Mouse (Mus musculus) midbrain, embryonic 12.5 days (tissue): ENCODE results near the gene Fmo1. TPM values are rescaled to one million over a fixed set of nuclear protein-coding genes. Genes with fewer than 3 reads are reported as not detected.

Experiments used
- ATAC-seq: fragments of 200-750 bp; cut with Nextera tagmentation; 2 replicates; pipeline ENCODE4 v1.8.0; 2017; ENCODE audit warnings: low read depth, moderate TSS enrichment, moderate library complexity; ENCODE audit not compliant: low FRiP score
- H3K27ac ChIP-seq: fragments of 300-500 bp; sonication (generic); replicated peaks from 2 replicates; pipeline ENCODE4 v1.5.1; 2016; ENCODE audit warnings: mild to moderate bottlenecking
- H3K27me3 ChIP-seq: fragments of 300-500 bp; sonication (generic); 2 replicates; pipeline ENCODE4 v1.6.1; 2016; ENCODE audit warnings: mild to moderate bottlenecking
- H3K36me3 ChIP-seq: fragments of 300-500 bp; sonication (generic); 2 replicates; pipeline ENCODE4 v1.6.1; 2016
- H3K4me1 ChIP-seq: fragments of 300-500 bp; sonication (generic); 2 replicates; pipeline ENCODE4 v1.6.1; 2016
- H3K4me2 ChIP-seq: fragments of 300-500 bp; sonication (generic); replicated peaks from 2 replicates; pipeline ENCODE4 v1.6.1; 2016; ENCODE audit warnings: mild to moderate bottlenecking, moderate library complexity
- H3K4me3 ChIP-seq: fragments of 300-500 bp; sonication (generic); 2 replicates; pipeline ENCODE4 v1.5.1; 2016; ENCODE audit warnings: mild to moderate bottlenecking
- H3K9ac ChIP-seq: fragments of 300-500 bp; sonication (generic); replicated peaks from 2 replicates; pipeline ENCODE4 v1.6.1; 2016; ENCODE audit warnings: mild to moderate bottlenecking, moderate library complexity
- H3K9me3 ChIP-seq: fragments of 300-500 bp; sonication (generic); 2 replicates; pipeline ENCODE4 v1.6.1; 2016; ENCODE audit warnings: mild to moderate bottlenecking
- WGBS: fragments of 180-500 bp; shearing (Covaris S2); methylation state at CpG from one replicate; pipeline ENCODE4 v1.1.7; 2016; 5-methylcytosine and 5-hydroxymethylcytosine counted together
- polyA plus RNA-seq: library from polyadenylated mRNA; unstranded; fragments of >200 nt; fragmentation: Nextera tagmentation; extraction: Ambion mirVana; gene quantifications from 2 replicates; pipeline ENCODE4 v1.2.1, GENCODE M21; 2016

Gene Fmo1
- 25.0 and 26.9 TPM in 2 replicates for polyA plus RNA-seq

- H3K27ac ChIP-seq, result no peak within 1 kb of the TSS
- no peak within 1 kb of the TSS for H3K9ac ChIP-seq
- H3K27me3 ChIP-seq, result no peaks in the 10 kb centered on the region
- no peaks in the 10 kb centered on the region for H3K36me3 ChIP-seq
- WGBS, result 74% methylated on average over 7 of the region's 7 CpGs
- H3K4me1 ChIP-seq, result peaks cover 2% of the 10 kb centered on the region; the same call in 1 of the 2 replicates
- no peaks in the 10 kb centered on the region for H3K9me3 ChIP-seq
- H3K4me2 ChIP-seq, result no peak within 1 kb of the TSS
- ATAC-seq, result no peak
- no peak within 1 kb of the TSS for H3K4me3 ChIP-seq
These were observed at the start of gene Fmo1 for GRCm38 (mm10) chr1:162866280-162866681. Gene Fmo1, minus strand, starts transcription at chr1:162866610.

GRCm38 (mm10) chr1:162914932-162915556, 48.6 kb upstream of the Fmo1 start:
- no peak overlapping the region for H3K27ac ChIP-seq
- H3K9me3 ChIP-seq, result no peaks in the 10 kb centered on the region
- no peak overlapping the region for H3K9ac ChIP-seq
- 89% methylated on average over 4 of the region's 4 CpGs for WGBS
- H3K4me1 ChIP-seq, result no peaks in the 10 kb centered on the region
- H3K4me2 ChIP-seq, result no peak overlapping the region
- H3K4me3 ChIP-seq, result no peak overlapping the region
- no peaks in the 10 kb centered on the region for H3K27me3 ChIP-seq
- ATAC-seq, result no peak
- H3K36me3 ChIP-seq, result no peaks in the 10 kb centered on the region

GRCm38 (mm10) chr1:162912085-162912484, 45.7 kb upstream of the Fmo1 start:
- Histone ChIP-seq H3K27ac (no peak overlapping the region), H3K9me3 (no peaks in the 10 kb centered on the region), H3K4me3 (no peak overlapping the region), H3K36me3 (no peaks in the 10 kb centered on the region), H3K4me2 (no peak overlapping the region), H3K9ac (no peak overlapping the region), H3K4me1 (no peaks in the 10 kb centered on the region), H3K27me3 (no peaks in the 10 kb centered on the region)
- ATAC-seq, result no peak

- Histone ChIP-seq H3K4me3 (no peak overlapping the region), H3K27ac (no peak overlapping the region), H3K9ac (no peak overlapping the region), H3K4me2 (no peak overlapping the region), H3K36me3 (no peaks in the 10 kb centered on the region), H3K9me3 (no peaks in the 10 kb centered on the region), H3K4me1 (no peaks in the 10 kb centered on the region), H3K27me3 (no peaks in the 10 kb centered on the region)
- no peak for ATAC-seq
- WGBS, result 80% methylated on average over 4 of the region's 4 CpGs
These were observed 35.5 kb upstream of the Fmo1 start for GRCm38 (mm10) chr1:162901879-162902278.

GRCm38 (mm10) chr1:162897838-162898811, 31.7 kb upstream of the Fmo1 start, which contains the start of gene Fmo2:
Gene Fmo2, minus strand, starts transcription at chr1:162898726.
- Histone ChIP-seq H3K4me2 (no peak within 1 kb of the TSS), H3K4me3 (no peak within 1 kb of the TSS)
- 70% methylated on average over 14 of the region's 14 CpGs for WGBS

GRCm38 (mm10) chr1:162895900-162896299, 29.5 kb upstream of the Fmo1 start:
- H3K27ac ChIP-seq, result no peak overlapping the region
- no peaks in the 10 kb centered on the region for H3K9me3 ChIP-seq
- 38% methylated on average over 6 of the region's 6 CpGs for WGBS
- H3K36me3 ChIP-seq, result no peaks in the 10 kb centered on the region
- H3K27me3 ChIP-seq, result no peaks in the 10 kb centered on the region
- ATAC-seq, result peak; percentile 67; the same call in 1 of the 2 replicates
- H3K4me3 ChIP-seq, result no peak overlapping the region
- H3K9ac ChIP-seq, result no peak overlapping the region
- no peak overlapping the region for H3K4me2 ChIP-seq
- H3K4me1 ChIP-seq, result no peaks in the 10 kb centered on the region

More at GRCm38 (mm10) chr1:162897838-162898811, 31.7 kb upstream of the Fmo1 start, which contains the start of gene Fmo2:
- Histone ChIP-seq H3K27me3 (no peaks in the 10 kb centered on the region), H3K4me1 (no peaks in the 10 kb centered on the region), H3K27ac (no peak within 1 kb of the TSS), H3K36me3 (no peaks in the 10 kb centered on the region), H3K9me3 (no peaks in the 10 kb centered on the region), H3K9ac (no peak within 1 kb of the TSS)
- ATAC-seq, result no peak

GRCm38 (mm10) chr1:162893014-162893413, 26.6 kb upstream of the Fmo1 start:
- H3K9me3 ChIP-seq, result no peaks in the 10 kb centered on the region
- no peak overlapping the region for H3K4me2 ChIP-seq
- no peak for ATAC-seq
- H3K36me3 ChIP-seq, result no peaks in the 10 kb centered on the region
- 90% methylated on average over 6 of the region's 6 CpGs for WGBS
- no peaks in the 10 kb centered on the region for H3K27me3 ChIP-seq
- H3K4me3 ChIP-seq, result no peak overlapping the region
- H3K9ac ChIP-seq, result no peak overlapping the region
- no peaks in the 10 kb centered on the region for H3K4me1 ChIP-seq
- H3K27ac ChIP-seq, result no peak overlapping the region

- Histone ChIP-seq H3K36me3 (no peaks in the 10 kb centered on the region), H3K9me3 (no peaks in the 10 kb centered on the region), H3K4me1 (no peaks in the 10 kb centered on the region), H3K27ac (no peak overlapping the region), H3K4me3 (no peak overlapping the region), H3K4me2 (no peak overlapping the region), H3K9ac (no peak overlapping the region), H3K27me3 (no peaks in the 10 kb centered on the region)
- 83% methylated on average over 6 of the region's 6 CpGs for WGBS
- ATAC-seq, result no peak
These were observed 25.6 kb upstream of the Fmo1 start for GRCm38 (mm10) chr1:162891980-162892451.

- no peaks in the 10 kb centered on the region for H3K4me1 ChIP-seq
- no peaks in the 10 kb centered on the region for H3K27me3 ChIP-seq
- no peak overlapping the region for H3K27ac ChIP-seq
- WGBS, result 91% methylated on average over 12 of the region's 12 CpGs
- H3K4me3 ChIP-seq, result no peak overlapping the region
- no peak for ATAC-seq
- no peak overlapping the region for H3K4me2 ChIP-seq
- no peaks in the 10 kb centered on the region for H3K9me3 ChIP-seq
- no peaks in the 10 kb centered on the region for H3K36me3 ChIP-seq
- no peak overlapping the region for H3K9ac ChIP-seq
These were observed 22.2 kb upstream of the Fmo1 start for GRCm38 (mm10) chr1:162888646-162889045.

- Histone ChIP-seq H3K27me3 (no peaks in the 10 kb centered on the region), H3K4me2 (no peak overlapping the region), H3K9me3 (no peaks in the 10 kb centered on the region), H3K4me3 (no peak overlapping the region), H3K36me3 (no peaks in the 10 kb centered on the region), H3K9ac (no peak overlapping the region), H3K4me1 (no peaks in the 10 kb centered on the region), H3K27ac (no peak overlapping the region)
- no peak for ATAC-seq
- 94% methylated on average over 7 of the region's 7 CpGs for WGBS
These were observed 21.2 kb upstream of the Fmo1 start for GRCm38 (mm10) chr1:162887644-162888043.

- no peak overlapping the region for H3K9ac ChIP-seq
- H3K36me3 ChIP-seq, result no peaks in the 10 kb centered on the region
- H3K4me3 ChIP-seq, result no peak overlapping the region
- H3K27ac ChIP-seq, result no peak overlapping the region
- H3K4me1 ChIP-seq, result no peaks in the 10 kb centered on the region
- no peaks in the 10 kb centered on the region for H3K9me3 ChIP-seq
- no peak overlapping the region for H3K4me2 ChIP-seq
- no peak for ATAC-seq
- no peaks in the 10 kb centered on the region for H3K27me3 ChIP-seq
- WGBS, result 87% methylated on average over 11 of the region's 11 CpGs
These were observed 19.9 kb upstream of the Fmo1 start for GRCm38 (mm10) chr1:162886138-162886816.

GRCm38 (mm10) chr1:162882681-162883080, 16.3 kb upstream of the Fmo1 start:
- Histone ChIP-seq H3K27ac (no peak overlapping the region), H3K9ac (no peak overlapping the region), H3K4me1 (no peaks in the 10 kb centered on the region), H3K4me3 (no peak overlapping the region), H3K4me2 (no peak overlapping the region), H3K9me3 (no peaks in the 10 kb centered on the region), H3K27me3 (no peaks in the 10 kb centered on the region), H3K36me3 (no peaks in the 10 kb centered on the region)
- 85% methylated on average over 4 of the region's 4 CpGs for WGBS
- ATAC-seq, result no peak
